Mouse (Mus musculus) ES-E14 (cell line): ENCODE measurements around the gene Chrna1. TPM values are rescaled to one million over a fixed set of nuclear protein-coding genes. Genes with fewer than 3 reads are reported as not detected.

ENCODE experiments used
- DNase-seq: peaks from one replicate; pipeline ENCODE4 v3.0.0-alpha.2; 2013; ENCODE audit warnings: low read depth, low spot score
- H3K27ac ChIP-seq: 2 replicates; pipeline ENCODE4 v1.5.1; 2012; ENCODE audit warnings: low read depth, mild to moderate bottlenecking, low read length, moderate library complexity, mixed read lengths; ENCODE audit not compliant: poor library complexity, insufficient read depth, severe bottlenecking
- H3K36me3 ChIP-seq: 2 replicates; pipeline ENCODE4 v1.6.1; 2012; ENCODE audit warnings: mild to moderate bottlenecking, low read length, moderate library complexity, mixed read lengths; ENCODE audit not compliant: control insufficient read depth, poor library complexity, insufficient read depth, severe bottlenecking
- H3K4me1 ChIP-seq, 2 experiments: fragments of 150-350 bp in 1 of 2; sonication (generic) in 1 of 2; 2 replicates each; pipeline ENCODE4 v1.6.1; 2012; ENCODE audit warnings: low read length in 2 of 2, mild to moderate bottlenecking in 1 of 2, mixed read lengths in 1 of 2; ENCODE audit not compliant: control insufficient read depth in 2 of 2, insufficient read depth in 2 of 2, poor library complexity in 1 of 2
- H3K4me3 ChIP-seq, 2 experiments: fragments of 150-350 bp in 1 of 2; sonication (generic) in 1 of 2; 2 replicates each; pipeline ENCODE4 v1.5.1; 2012; ENCODE audit warnings: low read length in 2 of 2, low read depth in 1 of 2, mild to moderate bottlenecking in 1 of 2, mixed read lengths in 1 of 2; ENCODE audit not compliant: insufficient read depth in 1 of 2, poor library complexity in 1 of 2, severe bottlenecking in 1 of 2
- H3K9ac ChIP-seq: 2 replicates; pipeline ENCODE4 v1.6.1; 2012; ENCODE audit warnings: low read depth, mild to moderate bottlenecking, low read length, mixed read lengths; ENCODE audit not compliant: poor library complexity, insufficient read depth, severe bottlenecking
- H3K9me3 ChIP-seq: fragments of 150-350 bp; sonication (generic); 2 replicates; pipeline ENCODE4 v1.6.1; 2012; ENCODE audit warnings: low read depth, mild to moderate bottlenecking, low read length; ENCODE audit not compliant: control insufficient read depth, insufficient read depth
- CHD2 ChIP-seq: IDR thresholded peaks from 2 replicates; pipeline ENCODE4 v1.6.1; 2014; ENCODE audit warnings: mild to moderate bottlenecking, low read depth, low read length, inconsistent platforms
- HCFC1 ChIP-seq: IDR thresholded peaks from 2 replicates; pipeline ENCODE4 v1.6.1; 2012; ENCODE audit warnings: low read length, inconsistent platforms, borderline replicate concordance; ENCODE audit not compliant: insufficient read depth
- MAFK ChIP-seq: IDR thresholded peaks from 2 replicates; pipeline ENCODE4 v1.6.1; 2014; ENCODE audit warnings: mild to moderate bottlenecking, low read depth, low read length, inconsistent platforms; ENCODE audit not compliant: insufficient read depth
- ZC3H11A ChIP-seq: IDR thresholded peaks from 2 replicates; pipeline ENCODE4 v1.6.1; 2012; ENCODE audit warnings: low read depth, mild to moderate bottlenecking, inconsistent platforms, low read length, borderline replicate concordance
- ZNF384 ChIP-seq: IDR thresholded peaks from 2 replicates; pipeline ENCODE4 v1.6.1; 2012; ENCODE audit warnings: low read depth, low read length, inconsistent platforms
- in situ Hi-C, 2 experiments: fragments of 600-800 bp; cut with MboI; formaldehyde crosslinking; loops; one replicate each; pipeline ENCODE4 v1.15.1; 2025; ENCODE audit warnings: low sequenced_read_pairs in 2 of 2, inconsistent platforms in 1 of 2; ENCODE audit not compliant: unreplicated experiment in 2 of 2
- total RNA-seq: library from RNA; depleted of rRNA; stranded (reverse); fragments of 300-350 nt; gene quantifications from 2 replicates; pipeline ENCODE4 v1.2.3, GENCODE M21; 2012

Chrna1 gene
- total RNA-seq, 1 experiment: 0.13 TPM

GRCm38 (mm10) chr2:73612941-73613340 lies 32.8 kb upstream of the Chrna1 start:
- Histone ChIP-seq H3K9me3 (no peaks in the 10 kb centered on the region), H3K4me3 (no peak overlapping the region), H3K36me3 (peaks cover 3% of the 10 kb centered on the region; the same call in 1 of the 2 replicates), H3K9ac (no peak overlapping the region), H3K27ac (no peak overlapping the region), H3K4me1 (no peaks in the 10 kb centered on the region)
- no peak for DNase-seq
- in situ Hi-C loops: no loop called here
- TF ChIP-seq ZNF384: no peak
- TF ChIP-seq MAFK: no peak

- Histone ChIP-seq H3K36me3 (peaks cover 3% of the 10 kb centered on the region; the same call in 1 of the 2 replicates), H3K9ac (no peak overlapping the region), H3K4me3 (no peak overlapping the region), H3K27ac (no peak overlapping the region), H3K4me1 (no peaks in the 10 kb centered on the region), H3K9me3 (no peaks in the 10 kb centered on the region)
- TF ChIP-seq ZNF384 (no peak), ZC3H11A (no peak), HCFC1 (no peak), MAFK (no peak), CHD2 (no peak)
- in situ Hi-C loops: no loop called here
- DNase-seq: no peak
Measured at GRCm38 (mm10) chr2:73612367-73612914, 32.3 kb upstream of the Chrna1 start.

- in situ Hi-C loops: no loop called here
Measured at GRCm38 (mm10) chr2:73611798-73612197, 31.7 kb upstream of the Chrna1 start.

GRCm38 (mm10) chr2:73609724-73610210 lies 29.6 kb upstream of the Chrna1 start:
- no peaks in the 10 kb centered on the region for H3K9me3 ChIP-seq
- DNase-seq: no peak
- H3K9ac ChIP-seq: no peak overlapping the region
- no peak overlapping the region for H3K27ac ChIP-seq
- TF ChIP-seq CHD2: no peak
- TF ChIP-seq HCFC1: no peak
- no peak for TF ChIP-seq MAFK
- TF ChIP-seq ZC3H11A: no peak
- no peak for TF ChIP-seq ZNF384
- peaks cover 0 to 7% of the 10 kb centered on the region in 2 experiments; a peak in 2 of 4 replicates for H3K4me1 ChIP-seq
- in situ Hi-C loops: no loop called here
- H3K36me3 ChIP-seq: peaks cover 3% of the 10 kb centered on the region; the same call in 1 of the 2 replicates
- H3K4me3 ChIP-seq: no peak overlapping the region

More at GRCm38 (mm10) chr2:73611798-73612197, 31.7 kb upstream of the Chrna1 start:
- Histone ChIP-seq H3K9ac (no peak overlapping the region), H3K4me3 (no peak overlapping the region), H3K36me3 (peaks cover 3% of the 10 kb centered on the region; the same call in 1 of the 2 replicates), H3K4me1 (no peaks in the 10 kb centered on the region), H3K9me3 (no peaks in the 10 kb centered on the region), H3K27ac (no peak overlapping the region)
- no peak for DNase-seq
- TF ChIP-seq MAFK (no peak), ZC3H11A (no peak), ZNF384 (no peak), HCFC1 (no peak), CHD2 (no peak)
